Mouse (Mus musculus): ENCODE measurements around the gene Gnat1. TPM values are rescaled to one million over a fixed set of nuclear protein-coding genes. Genes with fewer than 3 reads are reported as not detected.

The Gnat1 gene
- polyA plus RNA-seq, 2 experiments from 2014 or later = 1.1 TPM; not detected in 1

DNA sequence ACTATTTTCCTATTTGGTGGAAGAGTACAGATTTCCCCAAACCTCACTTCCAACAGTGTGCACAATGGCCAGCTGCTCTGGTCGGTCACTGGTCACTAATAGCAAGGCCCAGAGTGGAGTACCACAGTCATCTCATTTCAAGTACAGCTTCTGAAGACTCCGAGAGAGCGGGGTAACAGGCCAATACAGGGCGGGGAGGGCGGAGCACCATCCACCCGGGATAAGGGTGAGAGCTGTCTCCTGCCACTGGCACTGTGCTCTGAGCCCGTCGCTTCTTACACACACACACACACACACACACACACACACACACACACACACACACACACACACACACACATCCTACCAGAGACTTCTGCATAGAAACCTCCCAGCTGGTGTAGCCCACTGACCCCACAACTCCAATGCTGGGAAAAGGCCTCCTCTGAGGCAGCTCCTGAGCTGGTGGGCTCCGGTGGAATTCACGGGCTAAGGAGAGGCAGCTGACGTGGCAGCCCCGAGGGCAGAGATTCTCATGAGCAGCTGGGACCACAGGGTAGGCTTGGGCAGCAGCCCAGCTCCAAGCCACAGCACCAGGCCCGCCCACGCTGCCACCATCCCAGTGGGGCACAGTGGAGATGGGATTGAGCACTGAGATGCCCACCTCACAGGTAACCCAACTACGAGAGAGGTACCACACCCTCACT is 53.2 kb downstream of the Gnat1 start:
- ATAC-seq = no peak

DNA sequence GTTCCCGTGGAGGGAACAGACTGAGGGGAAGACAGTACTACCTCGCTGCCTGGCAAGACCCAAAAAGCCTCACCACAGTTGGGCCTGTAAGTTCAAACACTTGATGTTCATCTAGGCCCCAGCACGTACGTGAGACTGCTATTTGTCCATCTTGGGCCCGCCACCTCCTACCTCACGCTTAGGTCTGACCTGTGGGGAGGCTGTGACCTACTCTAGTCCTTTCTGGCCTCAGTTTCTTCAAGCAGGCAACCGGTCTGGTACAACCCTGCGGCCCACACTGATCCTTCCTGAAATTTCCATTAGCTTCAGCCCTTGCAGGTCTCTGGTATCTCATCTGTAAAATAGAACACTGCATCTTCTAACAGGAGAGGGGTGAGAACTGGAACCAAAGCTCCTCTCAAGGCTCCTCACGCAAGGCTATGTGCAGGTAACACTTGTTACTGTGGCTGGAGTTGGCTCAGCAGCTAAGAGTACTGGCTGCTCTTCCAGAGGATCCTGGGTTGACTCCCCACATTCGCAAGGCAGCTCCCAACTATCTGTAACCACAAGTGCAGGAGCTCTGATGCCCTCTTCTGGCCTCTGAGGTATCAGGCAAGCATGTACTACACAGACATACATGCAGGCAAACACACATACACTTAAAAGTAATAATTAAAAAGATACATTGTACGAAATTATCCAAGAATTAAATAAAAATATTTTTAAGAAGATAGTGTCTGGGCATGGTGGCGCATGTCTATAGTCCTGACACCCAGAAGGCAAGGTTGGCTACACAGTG is 54.0 kb downstream of the Gnat1 start:
- ATAC-seq = no peak

GRCm38 (mm10) chr9:107624951-107625350 is 54.6 kb downstream of the Gnat1 start:
- no peak for ATAC-seq

DNA sequence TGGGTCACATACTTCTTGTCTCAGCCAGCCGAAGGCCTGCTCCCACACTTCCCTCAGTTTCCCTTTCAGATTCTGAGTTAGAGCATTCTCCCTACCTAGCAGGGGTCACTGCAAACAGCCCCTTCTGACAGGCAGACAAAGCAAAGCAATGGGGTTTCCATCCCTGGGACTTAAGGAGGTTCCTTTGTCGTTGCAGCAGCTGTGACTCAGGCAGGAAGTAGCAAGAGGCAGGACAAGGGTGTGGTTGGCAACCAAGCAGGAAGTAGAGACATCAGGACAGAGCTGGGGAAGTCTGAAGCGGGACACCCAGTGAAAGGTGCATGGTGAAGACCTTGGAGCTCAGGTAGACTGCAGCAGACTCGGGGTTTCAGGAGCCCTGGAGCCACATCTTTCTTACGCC is 55.0 kb downstream of the Gnat1 start:
- ATAC-seq = peak; percentile 90

Other genes starting within 250 kb of the Gnat1 start
- 10 to 100 TPM; 19.3 to 24.9 TPM for gene Tmem115, start 145.8 kb downstream of the Gnat1 start, polyA plus RNA-seq (2017; shearing (Covaris generic))
- gene Cyb561d2, start 137.5 kb downstream of the Gnat1 start, polyA plus RNA-seq (2017; shearing (Covaris generic)) = 10 to 100 TPM; 65.7 to 82.2 TPM
- gene Nprl2, start 137.5 kb downstream of the Gnat1 start, polyA plus RNA-seq (2017; shearing (Covaris generic)) = 10 to 100 TPM; 44.5 to 45.2 TPM
- gene Zmynd10, start 132.4 kb downstream of the Gnat1 start, polyA plus RNA-seq (2017; shearing (Covaris generic)) = 1 to 10 TPM in 1 of 2 experiments, under 1 TPM in 1; 0.83 to 3.2 TPM
- gene Rassf1, start 128.2 kb downstream of the Gnat1 start, polyA plus RNA-seq (2017; shearing (Covaris generic)) = 10 to 100 TPM; 74.8 to 81.7 TPM
- gene Tusc2, start 116.5 kb downstream of the Gnat1 start, polyA plus RNA-seq (2017; shearing (Covaris generic)) = 1 to 10 TPM; 7.3 to 7.8 TPM
- 10 to 100 TPM; 10.2 to 12.8 TPM for gene Hyal2, start 111.8 kb downstream of the Gnat1 start, polyA plus RNA-seq (2017; shearing (Covaris generic))
- gene Hyal1, start 102.8 kb downstream of the Gnat1 start, polyA plus RNA-seq (2017; shearing (Covaris generic)) = 1 to 10 TPM; 4.1 to 4.3 TPM
- gene Naa80, start 100.8 kb downstream of the Gnat1 start, polyA plus RNA-seq (2017; shearing (Covaris generic)) = 10 to 100 TPM; 16.6 to 21.7 TPM
- gene Hyal3, start 98.9 kb downstream of the Gnat1 start, polyA plus RNA-seq (2017; shearing (Covaris generic)) = under 1 TPM; 0.25 to 0.90 TPM
- gene Ifrd2, start 92.1 kb downstream of the Gnat1 start, polyA plus RNA-seq (2017; shearing (Covaris generic)) = 10 to 100 TPM; 28.7 to 33.8 TPM
- gene Sema3b, start 70.5 kb downstream of the Gnat1 start, polyA plus RNA-seq (2017; shearing (Covaris generic)) = not detected
- 100 to 1,000 TPM; 176 to 181 TPM for gene Gnai2, start 44.3 kb downstream of the Gnat1 start, polyA plus RNA-seq (2017; shearing (Covaris generic))
- not detected for gene Slc38a3, start 10.2 kb downstream of the Gnat1 start, polyA plus RNA-seq (2017; shearing (Covaris generic))
- gene Sema3f, start 30.8 kb upstream of the Gnat1 start, polyA plus RNA-seq (2017; shearing (Covaris generic)) = not detected
- 100 to 1,000 TPM; 299 to 310 TPM for gene Rbm5, start 91.3 kb upstream of the Gnat1 start, polyA plus RNA-seq (2017; shearing (Covaris generic))
- gene Rbm6, start 193.5 kb upstream of the Gnat1 start, polyA plus RNA-seq (2017; shearing (Covaris generic)) = 10 to 100 TPM; 76.4 to 81.0 TPM
- gene Mon1a, start 208.4 kb upstream of the Gnat1 start, polyA plus RNA-seq (2017; shearing (Covaris generic)) = 10 to 100 TPM; 11.3 to 12.9 TPM
- not detected for gene Mst1r, start 227.2 kb upstream of the Gnat1 start, polyA plus RNA-seq (2017; shearing (Covaris generic))
- gene Actl11, start 248.8 kb upstream of the Gnat1 start, polyA plus RNA-seq (2017; shearing (Covaris generic)) = not detected

All from activated CD4-positive, CD25-positive, alpha-beta regulatory T cell, adult 4 months (primary cell).